Mouse (Mus musculus): ENCODE data around the gene Olfr589.
"Not testable (repeated sequence)": the region's sequence is repeated elsewhere in the genome, so short reads cannot be mapped to it uniquely, and the experiment has no call there.

Gene Olfr589

GRCm38 (mm10) chr7:103156256-103156655 is at the start of gene Olfr589:
Gene Olfr589, minus strand, starts transcription at chr7:103156356.
- DNase-seq (ENCODE audit: low spot score in 2 of 2), result no peak

- not testable (repeated sequence) for DNase-seq (ENCODE audit: low spot score in 2 of 2)
These were observed 28.3 kb upstream of the Olfr589 start, which contains the start of gene Olfr592 for GRCm38 (mm10) chr7:103184503-103184902. Gene Olfr592, plus strand, starts transcription at chr7:103184803.

DNA sequence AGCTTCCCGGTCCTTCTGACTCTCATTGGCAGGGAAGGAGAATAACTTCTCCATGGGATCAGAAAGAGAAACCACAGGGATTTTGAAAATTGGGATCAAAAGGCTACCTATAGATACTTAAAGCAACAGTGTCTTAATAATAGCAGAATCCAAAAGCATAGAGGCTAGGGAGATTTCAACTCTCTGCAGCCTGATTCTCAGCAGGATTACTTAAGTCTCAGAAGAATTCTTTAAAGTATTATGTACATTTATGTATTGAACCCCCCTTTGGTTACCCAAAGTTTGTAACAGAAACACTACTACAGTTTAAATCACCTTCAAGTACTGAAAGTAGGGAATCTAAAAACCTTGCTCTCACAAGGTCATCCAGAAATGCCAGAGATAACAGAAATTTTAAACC is 22.1 kb upstream of the Olfr589 start, which contains the start of gene Olfr591:
Olfr591 (minus strand) TSS at position 101 of the 400 bp plus-strand sequence.
- DNase-seq (ENCODE audit: low spot score in 2 of 2), result no peak

DNA sequence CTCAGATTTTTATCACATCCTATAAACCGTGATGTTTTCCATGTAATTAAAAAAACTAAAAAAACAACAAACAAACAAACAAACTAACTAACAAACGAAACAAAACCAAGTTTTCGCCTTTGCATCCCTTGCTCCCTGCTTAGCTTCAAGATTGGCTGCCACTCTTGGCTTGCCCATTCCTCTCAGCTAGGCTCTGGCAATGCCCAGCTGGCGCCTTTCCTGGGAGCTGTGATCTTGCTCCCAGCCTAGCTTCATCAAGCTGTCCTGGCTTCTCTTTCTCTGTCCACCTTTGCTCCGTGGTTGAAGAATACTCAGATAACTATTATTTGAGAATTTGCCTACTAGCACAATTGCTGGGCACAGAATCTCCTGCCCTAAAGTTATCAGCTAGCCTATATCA is 13.5 kb upstream of the Olfr589 start:
- no peak for DNase-seq (ENCODE audit: low spot score in 2 of 2)

- no peak for DNase-seq (ENCODE audit: low spot score in 2 of 2)
These were observed 15.6 kb downstream of the Olfr589 start, which contains the start of gene Olfr588-ps1 for GRCm38 (mm10) chr7:103140579-103140978. Gene Olfr588-ps1, plus strand, starts transcription at chr7:103140879.

DNA sequence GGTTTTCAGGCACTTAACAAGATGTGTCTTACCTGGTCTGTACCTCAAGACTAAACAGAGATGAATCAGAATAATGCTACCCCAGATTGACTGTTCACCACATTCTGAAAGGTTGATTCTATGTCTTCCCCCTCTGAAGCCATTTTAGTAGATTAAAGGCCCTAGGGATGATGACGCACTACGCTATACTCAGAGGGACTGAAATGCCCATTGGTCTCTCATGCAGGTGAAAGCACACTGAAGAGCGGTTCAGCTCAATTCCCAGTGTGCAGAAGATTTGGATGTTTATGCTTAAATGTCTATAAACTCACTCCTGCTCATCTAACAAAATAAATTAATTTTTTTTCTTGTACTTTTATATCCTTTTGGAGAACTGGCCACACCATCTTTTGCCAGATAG is 30.6 kb downstream of the Olfr589 start, which contains the start of gene Olfr586:
Olfr586 (minus strand) TSS at position 101 of the 400 bp plus-strand sequence.
- no peak for DNase-seq (ENCODE audit: low spot score in 2 of 2)

GRCm38 (mm10) chr7:103119406-103119805 is 36.8 kb downstream of the Olfr589 start:
- no peak for DNase-seq (ENCODE audit: low spot score in 2 of 2)
